Mouse (Mus musculus) stomach, postnatal 0 days (tissue): Measurements from ENCODE around the gene Scrg1. TPM values are rescaled to one million over a fixed set of nuclear protein-coding genes. Genes with fewer than 3 reads are reported as not detected.
"Not testable (repeated sequence)": the region's sequence is repeated elsewhere in the genome, so short reads cannot be mapped to it uniquely, and the experiment has no call there.

Source experiments
- ATAC-seq: fragments of 200-750 bp; cut with Nextera tagmentation; 2 replicates; pipeline ENCODE4 v1.8.0; 2017; ENCODE audit not compliant: low FRiP score, low TSS enrichment
- DNase-seq: peaks from one replicate; pipeline ENCODE4 v3.0.0-alpha.2; 2016; ENCODE audit warnings: low spot score
- H3K27ac ChIP-seq: fragments of 300-500 bp; sonication (generic); replicated peaks from 2 replicates; pipeline ENCODE4 v1.5.1; 2014; ENCODE audit warnings: mild to moderate bottlenecking, control low read depth
- H3K27me3 ChIP-seq: fragments of 300-500 bp; sonication (generic); 2 replicates; pipeline ENCODE4 v1.6.1; 2014; ENCODE audit warnings: low read length; ENCODE audit not compliant: control insufficient read depth, insufficient read depth
- H3K36me3 ChIP-seq: fragments of 300-500 bp; sonication (generic); 2 replicates; pipeline ENCODE4 v1.6.1; 2014; ENCODE audit warnings: low read length, mixed read lengths; ENCODE audit not compliant: control insufficient read depth, insufficient read depth
- H3K4me1 ChIP-seq: fragments of 300-500 bp; sonication (generic); replicated peaks from 2 replicates; pipeline ENCODE4 v1.6.1; 2014; ENCODE audit warnings: antibody characterized with exemption; ENCODE audit not compliant: control insufficient read depth, insufficient read depth
- H3K4me2 ChIP-seq: fragments of 300-500 bp; sonication (generic); replicated peaks from 2 replicates; pipeline ENCODE4 v1.6.1; 2014; ENCODE audit warnings: low read depth, mild to moderate bottlenecking, control low read depth, moderate library complexity
- H3K4me3 ChIP-seq: fragments of 300-500 bp; sonication (generic); 2 replicates; pipeline ENCODE4 v1.5.1; 2014; ENCODE audit warnings: low read depth, low read length, control low read depth
- H3K9ac ChIP-seq: fragments of 300-500 bp; sonication (generic); 2 replicates; pipeline ENCODE4 v1.6.1; 2014; ENCODE audit warnings: mild to moderate bottlenecking, low read length, control low read depth, mixed read lengths
- H3K9me3 ChIP-seq: fragments of 300-500 bp; sonication (generic); 2 replicates; pipeline ENCODE4 v1.6.1; 2016; ENCODE audit warnings: low read length; ENCODE audit not compliant: control insufficient read depth
- CTCF ChIP-seq: IDR thresholded peaks from 2 replicates; pipeline ENCODE4 v1.5.1; 2016; ENCODE audit warnings: antibody characterized with exemption, low read depth, mild to moderate bottlenecking, moderate library complexity
- EP300 ChIP-seq: optimal IDR thresholded peaks from 2 replicates; pipeline ENCODE3; 2016; ENCODE audit warnings: antibody characterized with exemption
- WGBS: fragments of 180-500 bp; shearing (Covaris S2); extraction: QIAGEN DNeasy Blood & Tissue Kit; methylation state at CpG from one replicate; pipeline ENCODE4 v1.1.7; 2014; 5-methylcytosine and 5-hydroxymethylcytosine counted together
- polyA plus RNA-seq: library from polyadenylated mRNA; unstranded; fragments of >200 nt; fragmentation: Nextera tagmentation; extraction: Ambion mirVana; gene quantifications from 2 replicates; pipeline ENCODE4 v1.2.1, GENCODE M21; 2015

Gene Scrg1
- polyA plus RNA-seq, 1 experiment from 2014 or later: 0.65 TPM

DNA sequence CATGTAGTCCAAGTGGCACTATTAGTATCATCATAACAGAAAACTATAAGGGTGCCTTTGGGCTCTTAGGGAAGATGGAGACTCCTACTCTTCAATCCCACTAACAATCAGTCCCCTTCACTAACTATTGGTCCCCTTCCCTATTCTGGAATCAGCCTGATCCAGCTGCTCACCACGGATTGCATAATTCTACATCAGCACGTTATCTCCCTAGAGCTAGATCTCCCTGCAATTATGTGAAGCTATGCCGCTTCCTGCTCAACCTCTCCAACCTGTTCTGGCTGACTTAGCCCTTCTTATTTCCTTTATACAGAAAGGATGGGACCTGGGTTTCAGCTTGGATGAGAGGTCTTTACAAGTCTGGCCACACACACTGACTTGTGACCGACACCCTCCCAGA lies 12.4 kb upstream of the Scrg1 start:
- Histone ChIP-seq H3K4me1 (no peaks in the 10 kb centered on the region), H3K36me3 (no peaks in the 10 kb centered on the region), H3K9me3 (no peaks in the 10 kb centered on the region), H3K4me3 (no peak overlapping the region), H3K9ac (no peak overlapping the region), H3K27me3 (no peaks in the 10 kb centered on the region), H3K27ac (no peak overlapping the region), H3K4me2 (no peak overlapping the region)
- WGBS: 61% methylated on average over 4 of the region's 4 CpGs
- DNase-seq (no peak), ATAC-seq (no peak)
- TF ChIP-seq CTCF: no peak
- TF ChIP-seq EP300: no peak

DNA sequence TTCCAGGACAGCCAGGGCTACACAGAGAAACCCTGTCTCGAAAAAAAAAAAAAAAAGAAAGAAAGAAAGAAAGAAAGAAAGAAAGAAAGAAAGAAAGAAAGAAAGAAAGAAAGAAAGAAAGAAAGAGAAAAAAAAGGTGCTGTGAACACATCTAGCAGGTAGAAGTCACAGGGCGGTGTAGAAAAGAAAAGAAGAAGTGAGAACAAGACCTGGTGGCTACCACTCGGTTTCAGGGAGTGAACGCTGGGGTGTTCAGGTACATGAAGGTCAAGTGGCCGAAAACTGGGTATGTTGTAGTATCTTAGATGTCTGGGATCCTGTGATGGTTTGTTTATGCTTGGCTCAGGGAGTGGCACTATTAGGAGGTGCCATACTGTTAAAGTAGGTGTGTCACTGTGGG lies 9.8 kb upstream of the Scrg1 start:
- not testable (repeated sequence) for H3K4me3 ChIP-seq, H3K36me3 ChIP-seq, H3K4me1 ChIP-seq, DNase-seq, H3K9me3 ChIP-seq, H3K27me3 ChIP-seq, H3K27ac ChIP-seq, ATAC-seq, H3K9ac ChIP-seq, H3K4me2 ChIP-seq
- WGBS: 82% methylated on average over 5 of the region's 5 CpGs

DNA sequence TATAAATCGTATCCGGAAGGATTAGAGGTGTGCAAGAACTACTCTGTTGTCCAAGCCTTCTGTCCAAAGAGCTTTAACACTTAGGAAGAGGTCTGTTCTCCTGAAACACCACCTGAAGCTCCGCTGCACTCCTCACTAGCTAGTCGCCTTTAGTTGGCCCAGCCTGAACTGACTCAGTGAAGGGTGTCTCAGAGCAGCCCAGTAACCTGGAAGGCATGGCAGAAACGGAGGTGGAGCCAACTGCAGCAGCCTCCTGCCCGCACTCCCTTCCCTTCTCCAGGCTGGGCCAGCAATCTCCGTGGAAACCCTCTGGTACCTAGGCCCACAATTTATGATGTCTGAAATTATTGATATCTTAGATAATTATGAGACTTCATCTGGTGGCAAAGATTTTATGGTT lies 5.0 kb upstream of the Scrg1 start:
- H3K9me3 ChIP-seq: no peaks in the 10 kb centered on the region
- H3K27me3 ChIP-seq: no peaks in the 10 kb centered on the region
- no peaks in the 10 kb centered on the region for H3K36me3 ChIP-seq
- no peak for DNase-seq
- whole genome bisulfite sequencing: 80% methylated on average over 7 of the region's 7 CpGs
- no peak overlapping the region for H3K9ac ChIP-seq
- no peak for TF ChIP-seq CTCF
- TF ChIP-seq EP300: no peak
- no peak for ATAC-seq
- H3K4me2 ChIP-seq: no peak overlapping the region
- H3K27ac ChIP-seq: no peak overlapping the region
- no peaks in the 10 kb centered on the region for H3K4me1 ChIP-seq
- no peak overlapping the region for H3K4me3 ChIP-seq

DNA sequence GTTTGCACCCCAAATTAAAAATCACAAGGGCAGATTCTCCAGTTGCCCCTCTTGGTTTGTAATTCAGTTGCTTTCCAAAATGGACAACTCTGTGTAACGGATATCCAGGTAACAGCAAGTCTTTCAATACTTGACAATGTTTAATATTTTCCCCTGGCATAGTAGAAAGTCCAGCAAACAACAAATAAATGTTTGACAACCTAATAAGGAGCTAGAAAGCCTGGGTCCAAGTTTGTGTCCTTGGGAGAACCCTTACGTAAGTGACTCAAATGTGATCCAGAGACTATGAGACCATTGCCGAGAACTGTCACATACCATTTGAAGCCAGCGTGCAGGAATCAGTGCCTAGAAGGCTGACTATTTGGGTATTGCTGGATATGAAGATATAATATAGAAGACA lies 3.8 kb upstream of the Scrg1 start:
- H3K4me1 ChIP-seq: no peaks in the 10 kb centered on the region
- H3K9me3 ChIP-seq: no peaks in the 10 kb centered on the region
- H3K4me3 ChIP-seq: no peak overlapping the region
- WGBS: 95% methylated on average over 4 of the region's 4 CpGs
- DNase-seq (no peak), ATAC-seq (no peak)
- H3K27ac ChIP-seq: no peak overlapping the region
- no peaks in the 10 kb centered on the region for H3K27me3 ChIP-seq
- no peak for TF ChIP-seq EP300
- no peak for TF ChIP-seq CTCF
- H3K36me3 ChIP-seq: no peaks in the 10 kb centered on the region
- no peak overlapping the region for H3K4me2 ChIP-seq
- H3K9ac ChIP-seq: no peak overlapping the region

DNA sequence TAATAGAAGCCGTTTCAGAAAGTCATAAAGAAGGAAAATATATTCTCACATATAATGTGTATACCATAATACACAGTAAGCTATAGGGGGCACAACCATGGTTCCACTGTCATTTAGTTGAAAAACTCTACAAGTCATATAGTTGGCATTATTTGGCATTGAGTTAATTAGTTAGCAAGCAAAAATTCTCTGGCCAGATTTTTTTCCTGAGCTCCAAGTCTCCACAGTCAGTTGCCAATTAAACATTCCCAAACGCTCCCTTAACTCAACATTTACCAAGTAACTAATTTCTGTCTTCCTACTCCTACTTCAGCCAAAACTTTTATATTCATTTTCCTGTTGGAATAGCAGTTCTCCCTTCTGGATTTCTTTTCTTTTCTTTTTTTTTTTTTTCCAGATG lies 2.4 kb upstream of the Scrg1 start:
- no peak for DNase-seq
- no peak for TF ChIP-seq EP300
- TF ChIP-seq CTCF: no peak
- WGBS: 85% methylated on average over 2 of the region's 2 CpGs
- H3K27me3 ChIP-seq: no peaks in the 10 kb centered on the region
- H3K9ac ChIP-seq: no peak overlapping the region
- no peak for ATAC-seq
- no peaks in the 10 kb centered on the region for H3K4me1 ChIP-seq
- H3K27ac ChIP-seq: no peak overlapping the region
- H3K9me3 ChIP-seq: no peaks in the 10 kb centered on the region
- no peak overlapping the region for H3K4me2 ChIP-seq
- no peaks in the 10 kb centered on the region for H3K36me3 ChIP-seq
- H3K4me3 ChIP-seq: no peak overlapping the region

DNA sequence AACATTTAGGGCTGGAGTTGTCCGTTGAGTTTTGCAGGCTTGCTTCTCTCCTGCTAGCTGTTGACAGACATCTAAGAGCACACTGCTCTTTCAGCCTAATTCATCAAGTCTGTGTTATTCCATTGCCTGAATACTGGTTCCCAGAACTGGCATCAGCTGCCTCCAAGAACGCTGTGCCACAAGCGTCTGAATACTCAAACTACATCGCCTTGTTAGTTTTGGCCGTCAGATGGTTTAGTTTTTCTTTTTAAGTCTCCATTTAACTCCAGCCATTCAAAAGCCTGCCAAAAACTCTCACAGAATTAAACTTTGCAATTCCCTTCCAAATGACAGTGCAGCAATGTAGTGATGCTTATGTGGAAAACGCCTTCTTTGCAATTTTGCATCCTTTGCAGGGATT lies 1.4 kb downstream of the Scrg1 start:
- Histone ChIP-seq H3K27ac (no peak overlapping the region), H3K9me3 (no peaks in the 10 kb centered on the region), H3K4me3 (no peak overlapping the region), H3K4me2 (no peak overlapping the region), H3K36me3 (no peaks in the 10 kb centered on the region), H3K4me1 (no peaks in the 10 kb centered on the region), H3K9ac (no peak overlapping the region), H3K27me3 (no peaks in the 10 kb centered on the region)
- 64% methylated on average over 6 of the region's 6 CpGs for WGBS
- no peak for TF ChIP-seq EP300
- no peak for TF ChIP-seq CTCF
- ATAC-seq (no peak), DNase-seq (no peak)

DNA sequence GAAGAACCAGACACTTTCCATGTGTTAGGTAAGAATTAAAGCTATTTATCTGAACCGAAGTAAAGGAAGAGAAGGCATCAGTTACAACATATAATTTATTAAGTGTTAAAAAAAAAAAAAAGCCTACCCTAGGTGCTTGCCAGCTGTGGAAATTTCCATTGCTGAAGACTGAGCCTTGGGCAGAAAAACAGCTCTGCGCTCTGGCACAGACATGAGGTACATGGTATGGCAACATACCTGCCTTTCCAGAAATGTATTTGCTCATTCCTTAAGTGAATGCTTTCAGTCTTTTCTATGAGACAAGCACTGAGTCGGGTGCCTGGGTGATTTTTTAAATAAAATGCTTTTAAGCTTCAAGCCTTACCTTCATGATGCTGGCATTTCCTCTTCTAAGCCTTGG lies 2.2 kb downstream of the Scrg1 start:
- no peak for TF ChIP-seq CTCF
- TF ChIP-seq EP300: peak; percentile 26
- ATAC-seq (no peak), DNase-seq (no peak)
- Histone ChIP-seq H3K27ac (no peak overlapping the region), H3K9ac (no peak overlapping the region), H3K4me2 (no peak overlapping the region), H3K27me3 (no peaks in the 10 kb centered on the region), H3K4me3 (no peak overlapping the region), H3K9me3 (no peaks in the 10 kb centered on the region), H3K36me3 (no peaks in the 10 kb centered on the region), H3K4me1 (no peaks in the 10 kb centered on the region)
- 53% methylated on average over 3 of the region's 3 CpGs for WGBS
